Mouse (Mus musculus): ENCODE measurements around the gene Zfp638.
"Not testable (repeated sequence)": the region's sequence is repeated elsewhere in the genome, so short reads cannot be mapped to it uniquely, and the experiment has no call there.

Gene Zfp638

DNA sequence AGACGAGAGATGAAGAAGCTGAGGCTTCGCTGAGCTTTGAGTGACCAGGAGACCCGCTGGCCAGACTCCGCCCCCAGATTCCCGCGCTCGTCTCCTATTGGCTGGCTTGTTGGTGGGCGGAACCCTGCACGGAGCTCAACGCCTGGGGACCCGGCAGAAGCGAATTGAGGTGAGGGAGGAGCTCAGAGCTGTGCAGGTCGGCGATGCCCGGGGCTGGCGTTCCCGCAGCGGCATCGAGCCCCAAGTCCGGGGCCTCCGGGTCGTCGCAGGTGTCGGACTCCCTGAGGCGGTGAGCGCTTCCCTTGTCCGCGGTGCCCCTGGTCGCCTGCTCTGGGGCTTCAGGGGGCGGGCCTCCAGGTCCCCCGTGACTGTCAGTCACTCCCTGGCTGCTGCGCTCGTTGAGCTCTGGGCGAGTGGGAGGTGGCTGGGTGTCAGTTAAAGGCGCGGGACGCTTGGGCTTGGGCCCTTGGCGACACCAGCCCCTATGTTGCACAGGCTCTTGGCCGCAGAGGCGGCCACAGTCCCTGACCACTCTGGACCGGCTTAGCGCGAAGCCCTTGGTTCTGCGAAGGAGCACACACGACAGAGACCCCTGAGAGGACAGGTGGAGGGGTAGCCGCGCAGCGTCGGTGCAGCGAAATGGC lies at the start of gene Zfp638:
TSS of gene Zfp638 (plus strand) at position 156 of the 644 bp plus-strand sequence.
- peak; percentile 84 to 89 for DNase-seq (ENCODE audit: low read depth in 2 of 2, low spot score in 2 of 2)

DNA sequence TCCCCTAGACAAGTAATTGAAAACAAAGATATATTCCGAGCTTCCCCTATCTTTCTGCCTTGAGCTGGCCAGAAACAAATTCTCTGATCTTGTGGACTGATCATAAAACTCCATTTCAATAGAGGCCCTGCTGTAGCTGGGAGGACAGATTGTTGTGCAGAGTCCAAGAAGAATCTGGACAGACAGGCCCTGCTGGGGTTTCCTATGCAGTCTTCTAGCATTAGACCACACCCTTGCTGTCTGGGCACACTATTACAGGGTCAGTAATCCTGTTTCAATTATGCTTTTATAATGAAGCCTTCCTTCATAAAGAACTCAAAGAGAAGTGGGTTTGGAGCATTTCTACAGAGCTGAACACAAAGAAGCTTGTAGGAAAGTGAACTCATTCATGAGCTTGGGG lies 47.9 kb upstream of the Zfp638 start:
- no peak for DNase-seq (ENCODE audit: low read depth in 2 of 2, low spot score in 2 of 2)

DNA sequence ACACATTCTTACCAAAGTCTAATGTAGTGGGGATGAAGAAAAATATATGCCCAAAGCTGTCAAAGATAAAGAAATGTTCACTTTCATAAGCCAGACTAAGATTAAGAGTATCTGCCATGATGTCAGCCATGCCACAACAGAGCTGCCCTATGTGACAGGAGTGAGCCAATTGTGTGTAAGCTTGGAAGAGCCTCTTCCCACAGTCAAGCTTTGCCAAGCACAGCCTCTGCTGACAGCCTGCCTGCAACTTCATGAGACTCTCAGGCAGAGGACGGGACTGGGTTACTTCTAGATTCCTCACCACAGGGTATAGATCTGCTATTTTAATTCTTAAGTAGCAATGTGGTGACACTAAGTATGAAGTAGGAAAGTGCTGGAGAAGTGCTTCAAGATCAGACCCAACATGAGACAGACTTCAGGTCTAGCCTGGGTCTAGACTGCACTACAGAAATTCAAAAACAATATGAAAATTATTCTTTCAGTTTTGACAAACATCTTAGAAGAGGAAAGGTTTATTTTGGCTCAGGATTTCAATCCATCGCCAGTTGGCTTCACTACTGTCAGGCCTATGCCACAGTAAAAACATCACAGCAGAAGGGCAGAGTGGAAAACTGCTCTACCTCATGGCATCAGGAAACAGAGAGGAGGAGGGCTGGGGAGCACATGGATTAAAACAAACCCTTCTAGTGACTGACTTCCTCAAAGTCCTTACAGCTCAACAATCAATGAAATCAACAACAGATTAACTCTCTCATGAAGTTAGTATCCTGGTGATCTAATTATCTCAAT lies 46.0 kb upstream of the Zfp638 start:
- DNase-seq (ENCODE audit: low read depth in 2 of 2, low spot score in 2 of 2), result no peak

DNA sequence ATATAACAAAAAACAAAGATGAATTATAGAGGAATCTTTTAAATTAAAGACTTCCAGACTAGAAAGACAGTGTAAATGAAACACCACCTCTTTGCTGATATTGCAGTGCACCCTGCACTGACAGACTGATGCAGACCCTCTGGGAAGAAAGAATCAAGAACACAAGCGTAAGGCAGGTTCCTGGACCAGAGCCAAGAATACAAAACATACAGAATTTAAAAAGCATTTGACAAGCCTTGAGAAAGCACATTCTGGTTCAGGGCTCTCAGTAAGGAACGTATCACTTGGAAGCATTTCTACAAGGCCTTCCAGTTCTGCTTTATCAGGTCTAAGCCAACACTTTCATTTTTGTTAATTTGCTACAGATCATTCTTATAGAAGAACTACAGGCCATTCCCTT lies 45.1 kb upstream of the Zfp638 start:
- DNase-seq (ENCODE audit: low read depth in 2 of 2, low spot score in 2 of 2), result no peak

DNA sequence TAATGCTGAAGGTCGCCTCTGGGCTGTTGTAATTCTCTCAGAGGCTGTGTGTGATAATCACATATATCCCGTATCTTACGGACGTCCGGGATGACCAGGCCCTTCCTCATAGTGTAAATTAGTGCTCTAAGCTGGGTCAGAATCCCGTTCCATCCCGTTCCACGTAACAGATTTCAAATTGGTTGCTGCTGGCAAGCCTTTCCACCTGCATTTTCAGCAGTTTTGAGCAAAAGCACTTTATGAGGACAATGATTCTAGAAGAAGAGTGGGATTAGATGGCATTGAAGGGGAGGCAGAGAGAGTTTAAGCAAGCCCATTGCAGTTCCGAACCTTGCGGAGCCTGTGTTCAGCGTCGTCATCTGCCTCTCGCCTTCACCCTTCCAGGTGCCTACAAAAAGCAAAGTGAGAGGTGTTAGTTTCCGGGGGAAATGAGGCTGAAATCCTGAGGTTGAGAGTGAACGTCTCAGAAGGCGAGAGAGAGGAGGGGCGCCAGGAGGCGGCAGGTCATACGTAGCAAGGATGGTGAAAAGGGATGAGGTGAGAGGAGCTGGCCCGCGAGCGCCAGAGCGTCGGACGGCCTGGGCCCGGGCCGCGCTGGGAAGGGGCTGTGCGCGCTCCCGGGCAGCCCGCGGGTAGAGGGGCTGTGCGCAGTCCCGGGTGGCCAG lies 35.8 kb upstream of the Zfp638 start:
- DNase-seq (ENCODE audit: low read depth in 2 of 2, low spot score in 2 of 2), result peak; percentile 51 to 59

DNA sequence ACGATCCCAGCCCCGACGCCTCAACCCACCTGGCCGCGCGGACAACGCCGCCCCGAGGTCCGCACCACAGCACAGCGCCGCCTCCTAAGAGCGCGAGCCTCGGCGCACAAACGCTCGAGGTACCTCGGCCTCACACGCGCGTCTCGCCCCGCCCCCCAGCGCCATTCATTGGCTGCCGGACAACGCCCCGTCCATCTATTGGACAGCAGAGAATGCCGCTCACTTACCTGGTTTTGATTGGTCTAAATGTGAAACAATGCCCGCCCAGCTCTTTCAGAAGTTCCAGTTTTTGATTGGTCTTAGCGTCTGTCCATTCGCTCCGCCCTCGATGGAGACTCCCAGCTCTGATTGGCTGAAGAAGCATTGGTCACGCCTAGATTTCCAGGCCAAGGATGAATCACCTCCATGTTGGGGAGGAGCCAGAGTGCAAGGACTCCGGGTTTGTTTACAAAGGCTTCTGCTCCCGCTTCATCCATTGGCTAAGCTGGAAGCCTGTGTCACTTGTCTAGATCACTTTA lies 35.2 kb upstream of the Zfp638 start, which contains the start of gene Paip2b:
TSS of gene Paip2b (minus strand) at position 136 of the 518 bp plus-strand sequence.
- DNase-seq (ENCODE audit: low read depth in 2 of 2, low spot score in 2 of 2), result peak; percentile 94 to 95

DNA sequence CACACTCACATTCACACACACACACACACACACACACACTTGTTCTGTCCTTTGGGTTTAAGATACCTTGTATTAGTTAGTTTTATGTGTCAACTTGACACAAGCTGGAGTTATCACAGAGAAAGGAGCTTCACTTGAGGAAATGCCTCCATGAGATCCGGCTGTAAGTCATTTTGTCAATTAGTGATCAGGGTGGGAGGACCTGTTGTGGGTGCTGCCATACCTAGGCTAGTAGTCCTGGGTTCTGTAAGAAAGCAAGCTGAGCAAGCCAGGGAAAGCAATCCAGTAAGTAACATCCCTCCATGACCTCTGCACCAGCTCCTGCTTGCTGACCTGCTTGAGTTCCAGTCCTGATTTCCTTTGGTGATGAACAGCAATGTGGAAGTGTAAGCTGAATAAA lies 34.5 kb upstream of the Zfp638 start:
- not testable (repeated sequence) for DNase-seq (ENCODE audit: low read depth in 2 of 2, low spot score in 2 of 2)

DNA sequence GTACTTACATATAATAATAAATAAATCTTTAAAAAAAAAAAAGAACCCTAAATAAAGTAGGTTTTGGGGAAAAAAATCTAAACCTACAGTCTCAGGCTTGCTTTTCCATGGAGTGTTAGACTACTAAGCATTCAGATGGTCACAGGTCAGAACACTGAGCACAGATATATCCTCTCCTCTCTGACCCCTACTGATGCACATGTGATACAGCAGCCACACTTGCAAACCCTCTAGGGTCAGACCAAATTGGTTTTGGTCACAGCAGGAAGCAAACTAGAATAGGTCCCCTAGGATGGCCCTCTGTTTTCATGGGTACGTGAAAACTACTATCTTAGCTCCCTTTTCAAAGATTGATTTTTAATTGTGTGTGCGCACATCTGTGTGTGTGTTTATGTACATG lies 30.1 kb upstream of the Zfp638 start:
- no peak for DNase-seq (ENCODE audit: low read depth in 2 of 2, low spot score in 2 of 2)

DNA sequence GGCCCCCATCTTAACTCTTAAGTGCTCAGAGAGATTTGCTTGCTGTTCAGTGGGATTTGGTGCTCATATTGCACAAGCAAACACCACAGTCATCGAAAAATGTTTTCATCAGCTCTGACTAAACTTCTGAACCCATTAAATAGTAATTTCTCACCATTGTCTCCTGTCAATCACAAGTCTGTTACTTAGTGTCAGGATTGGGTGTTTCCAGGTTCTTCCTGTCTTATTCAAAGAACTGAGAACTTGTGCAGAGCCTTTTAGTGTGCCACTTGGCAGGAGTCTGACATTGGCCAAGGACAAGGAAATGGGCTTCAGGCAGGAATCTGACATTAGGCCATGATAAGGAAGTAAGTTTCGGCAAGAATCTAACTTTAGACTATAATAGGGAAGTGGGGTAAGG lies 28.9 kb upstream of the Zfp638 start:
- DNase-seq (ENCODE audit: low read depth in 2 of 2, low spot score in 2 of 2), result no peak

DNA sequence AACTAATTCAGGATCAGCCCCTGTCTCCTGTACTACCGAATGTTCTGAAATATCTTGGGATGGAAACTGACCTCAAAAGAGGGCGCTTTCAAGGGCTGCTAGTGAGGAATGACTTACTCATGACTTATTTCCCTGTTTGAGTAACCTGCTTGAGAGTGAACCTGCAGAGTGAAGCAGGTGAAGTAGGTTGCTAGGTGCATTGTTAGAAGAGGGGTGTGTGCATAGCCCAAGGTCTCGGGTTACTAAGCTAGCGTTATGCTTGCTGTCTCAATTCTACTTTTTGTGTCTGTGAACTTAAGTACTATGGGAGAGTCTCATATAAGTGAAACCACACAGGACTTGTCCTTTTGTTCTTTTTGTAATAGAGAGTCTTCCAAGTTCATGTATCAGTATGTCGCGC lies 26.8 kb upstream of the Zfp638 start:
- DNase-seq (ENCODE audit: low read depth in 2 of 2, low spot score in 2 of 2), result no peak

DNA sequence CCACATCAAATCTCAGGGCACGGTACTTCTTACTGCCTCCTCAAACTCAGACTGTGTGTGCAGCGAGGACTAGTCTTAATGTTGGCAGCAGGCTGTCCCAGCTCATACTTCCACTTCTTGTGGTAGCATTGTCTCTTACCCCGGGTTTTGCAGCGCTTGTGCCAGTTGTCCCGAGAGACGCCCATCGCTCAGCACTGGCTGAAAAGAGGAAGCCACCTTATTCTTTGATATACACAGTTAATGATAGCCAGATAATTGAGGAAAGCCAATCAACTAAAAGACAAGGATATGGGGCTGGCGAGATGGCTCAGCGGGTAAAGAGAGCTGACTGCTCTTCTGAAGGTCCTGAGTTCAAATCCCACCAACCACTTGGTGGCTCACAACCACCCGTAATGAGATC lies 22.0 kb upstream of the Zfp638 start:
- DNase-seq (ENCODE audit: low read depth in 2 of 2, low spot score in 2 of 2), result no peak

DNA sequence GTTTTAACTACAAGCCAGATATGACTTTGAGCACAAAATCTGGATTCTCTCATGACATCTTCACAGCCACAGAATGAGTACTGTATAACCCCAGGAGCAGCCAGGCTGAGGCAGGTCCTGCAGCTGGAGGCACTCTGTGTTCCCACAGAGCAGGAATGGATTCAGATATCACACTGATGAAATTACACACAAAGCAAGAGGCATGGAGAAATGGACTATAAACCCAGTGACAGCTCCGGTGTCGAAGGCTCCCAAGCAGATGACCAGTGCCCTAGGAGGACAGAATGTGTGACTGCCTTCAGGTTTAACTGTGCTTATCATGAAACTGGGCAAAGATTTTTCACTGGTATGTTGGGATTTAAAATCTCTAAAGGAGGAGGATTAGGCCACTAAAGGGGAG lies 20.8 kb upstream of the Zfp638 start:
- no peak for DNase-seq (ENCODE audit: low read depth in 2 of 2, low spot score in 2 of 2)

DNA sequence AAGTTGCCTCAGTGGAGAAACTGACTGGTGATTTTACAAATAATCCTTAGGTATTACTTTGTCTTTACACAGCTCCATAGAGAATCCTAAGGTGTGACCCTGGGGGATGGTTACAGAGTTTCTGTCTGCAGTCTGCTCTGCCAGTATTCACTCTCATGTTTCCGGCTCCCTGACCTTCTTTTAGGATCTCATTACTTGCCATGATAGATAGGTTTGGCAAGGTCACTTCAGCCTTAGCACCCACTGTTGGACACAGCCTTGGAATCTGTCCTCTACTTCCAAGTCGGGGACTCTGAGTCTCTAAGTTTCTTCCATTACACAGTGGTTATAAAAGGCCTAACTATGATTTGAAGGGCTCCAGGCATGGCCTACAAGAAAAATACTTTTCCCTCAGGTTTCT lies 17.5 kb upstream of the Zfp638 start:
- no peak for DNase-seq (ENCODE audit: low read depth in 2 of 2, low spot score in 2 of 2)

DNA sequence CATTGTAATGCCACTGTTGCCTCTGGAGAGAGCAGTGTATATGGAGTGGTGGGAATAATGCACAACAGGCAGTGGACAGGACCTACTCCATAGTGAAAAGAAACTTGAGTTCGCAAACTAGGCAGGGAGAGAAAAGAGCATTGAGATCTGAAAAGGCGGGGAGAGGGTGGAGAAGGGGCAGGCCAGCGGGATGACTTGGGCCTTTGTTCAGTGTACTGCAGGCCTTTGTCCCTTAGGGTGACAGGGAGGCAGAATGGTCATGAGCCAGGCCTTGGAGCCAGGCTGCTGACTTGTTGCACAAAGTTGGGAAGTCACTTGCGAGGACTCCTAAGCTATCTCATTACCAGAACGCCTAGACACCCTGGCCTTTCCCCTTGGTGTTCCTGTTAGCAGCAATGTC lies 9.4 kb upstream of the Zfp638 start:
- DNase-seq (ENCODE audit: low read depth in 2 of 2, low spot score in 2 of 2), result no peak

DNA sequence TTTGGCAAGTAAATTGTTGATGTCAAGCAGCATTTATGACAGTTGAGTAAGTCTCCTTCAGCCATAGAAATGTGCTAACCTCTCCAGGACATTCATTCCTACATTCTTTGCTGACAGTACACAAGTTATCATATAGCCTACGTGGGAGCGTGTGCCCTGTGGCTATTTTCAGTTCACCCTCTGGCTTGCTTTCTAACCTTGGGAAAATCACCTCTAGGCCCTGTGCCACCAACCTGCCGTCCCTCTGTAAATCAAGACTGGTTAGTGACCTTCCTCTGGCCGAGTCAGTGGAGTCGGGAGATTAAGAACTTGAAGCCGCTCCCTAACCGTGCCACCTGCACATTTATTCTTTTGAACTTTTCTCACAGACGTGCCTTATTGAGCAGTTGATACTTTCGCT lies 6.9 kb upstream of the Zfp638 start:
- DNase-seq (ENCODE audit: low read depth in 2 of 2, low spot score in 2 of 2), result no peak

DNA sequence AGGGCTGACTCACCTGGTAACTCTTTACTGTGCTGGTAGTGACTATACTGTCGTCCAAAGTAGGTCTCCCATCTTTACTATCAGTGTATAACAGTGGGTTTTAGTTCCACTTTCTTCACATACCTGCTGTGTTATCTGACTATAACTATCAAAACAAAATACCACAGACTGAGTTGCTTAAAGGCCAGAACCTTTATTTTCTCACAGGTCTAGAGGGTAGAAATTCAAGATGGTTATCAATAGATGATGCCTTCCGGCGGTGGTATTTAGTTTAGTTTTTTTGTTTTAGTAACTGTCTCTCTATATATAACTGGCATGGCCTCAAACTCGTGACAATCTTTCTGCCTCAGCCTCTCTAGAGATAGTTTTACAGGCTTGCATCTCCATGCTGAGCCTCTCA lies 3.4 kb upstream of the Zfp638 start:
- DNase-seq (ENCODE audit: low read depth in 2 of 2, low spot score in 2 of 2), result no peak

DNA sequence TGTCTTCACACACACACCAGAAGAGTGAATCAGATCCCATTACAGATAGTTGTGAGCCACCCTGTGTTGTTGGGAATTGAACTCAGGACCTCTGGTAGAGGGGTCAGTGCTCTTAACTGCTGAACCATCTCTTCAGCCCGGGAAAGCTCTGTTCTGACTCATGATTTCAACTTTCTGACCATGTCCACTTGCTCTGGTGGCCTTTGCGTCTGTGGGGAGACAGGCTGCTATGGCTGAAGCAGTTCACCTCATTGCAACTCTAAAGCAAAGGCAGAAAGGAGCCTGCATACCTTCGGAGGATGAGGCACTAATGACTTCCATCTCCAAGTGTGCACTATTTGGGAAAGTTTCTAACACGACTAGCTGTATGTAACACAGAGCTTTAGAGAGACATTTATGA lies 486 bp upstream of the Zfp638 start:
- DNase-seq (ENCODE audit: low read depth in 2 of 2, low spot score in 2 of 2), result no peak

DNA sequence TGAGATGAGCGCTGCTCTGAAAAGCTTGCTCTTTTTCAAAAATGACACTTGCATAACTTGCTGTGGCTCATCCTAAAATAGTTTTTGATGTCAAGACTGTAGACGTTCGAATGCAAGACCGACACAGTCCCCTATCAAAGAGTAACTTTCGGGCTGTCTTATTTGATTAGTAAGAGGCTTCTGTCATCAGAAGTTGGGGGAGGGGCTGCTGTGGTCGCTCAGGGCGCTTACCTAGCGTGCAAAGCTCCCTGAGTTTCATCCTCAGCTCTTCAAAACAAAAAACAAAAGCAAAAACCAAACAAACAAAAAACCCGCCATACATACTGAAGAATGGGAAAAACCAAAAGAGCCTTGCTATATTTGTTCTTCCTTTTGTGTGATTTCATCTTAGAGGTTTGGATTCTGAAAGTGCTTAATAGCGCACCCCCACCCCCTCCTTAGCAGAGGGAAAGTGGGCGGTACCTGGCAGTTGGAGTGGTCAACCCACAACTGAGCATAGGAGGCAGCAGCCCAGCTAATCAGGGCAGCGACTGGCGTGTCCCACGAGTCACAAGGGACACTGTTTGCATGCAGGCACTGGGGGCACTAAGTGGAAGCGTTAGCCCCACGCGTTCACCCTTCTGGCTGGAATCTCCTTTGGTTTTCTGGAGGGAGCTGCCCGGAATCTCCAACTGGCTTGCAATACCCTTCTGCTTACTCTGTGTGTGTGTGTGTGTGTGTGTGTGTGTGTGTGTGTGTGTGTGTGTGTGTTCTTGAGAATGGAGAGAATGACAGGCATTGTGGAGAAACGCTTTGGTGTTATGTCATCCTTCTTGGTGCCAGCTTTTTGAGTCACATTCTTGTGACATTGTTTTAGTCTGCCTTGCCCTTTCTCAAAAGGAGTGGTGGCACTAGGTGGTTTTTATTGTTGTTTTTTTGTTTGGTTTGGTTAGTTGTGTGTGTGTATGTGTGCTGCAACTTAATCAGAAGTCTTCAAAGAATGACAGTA lies 983 bp downstream of the Zfp638 start:
- DNase-seq (ENCODE audit: low read depth in 2 of 2, low spot score in 2 of 2), result peak; percentile 1 to 14

DNA sequence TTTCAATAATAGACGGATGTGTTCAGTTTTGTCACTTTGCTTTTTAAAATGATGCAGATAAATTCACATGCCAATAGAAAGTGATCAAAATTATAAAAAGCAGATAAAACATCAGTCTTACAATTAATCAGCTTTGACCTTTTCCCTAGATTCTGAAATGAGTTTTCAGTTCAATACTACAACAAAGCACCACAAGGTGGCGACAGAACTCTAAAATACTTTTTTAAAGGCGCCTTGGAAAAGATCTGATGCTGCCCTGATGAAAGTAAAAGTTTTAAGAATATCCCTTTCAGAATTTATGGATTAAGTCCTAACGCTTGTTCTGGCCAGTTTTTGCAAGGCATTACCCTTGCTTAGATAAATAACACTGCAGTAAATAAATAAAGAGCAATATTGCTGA lies 12.9 kb downstream of the Zfp638 start:
- DNase-seq (ENCODE audit: low read depth in 2 of 2, low spot score in 2 of 2), result peak; percentile 36 to 52

DNA sequence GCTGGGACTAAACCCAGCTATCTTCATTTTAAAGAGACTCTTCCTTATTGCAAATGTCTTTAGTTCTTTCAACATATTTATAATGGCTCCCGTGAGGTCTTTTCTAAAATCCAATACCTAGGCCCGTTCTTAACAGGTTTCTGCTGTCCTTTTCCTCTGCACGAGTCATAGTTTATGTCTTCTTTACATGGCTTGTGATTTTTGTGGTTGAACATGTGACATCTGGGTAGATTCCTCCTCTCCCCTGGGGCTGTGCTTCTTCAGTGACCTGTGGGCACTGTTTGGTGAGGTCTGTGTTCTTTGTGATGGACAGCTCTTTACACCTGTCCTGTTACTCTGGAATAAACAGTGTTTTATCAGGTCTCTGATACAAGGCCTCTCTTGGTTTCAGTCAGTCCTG lies 19.9 kb downstream of the Zfp638 start:
- no peak for DNase-seq (ENCODE audit: low read depth in 2 of 2, low spot score in 2 of 2)

DNA sequence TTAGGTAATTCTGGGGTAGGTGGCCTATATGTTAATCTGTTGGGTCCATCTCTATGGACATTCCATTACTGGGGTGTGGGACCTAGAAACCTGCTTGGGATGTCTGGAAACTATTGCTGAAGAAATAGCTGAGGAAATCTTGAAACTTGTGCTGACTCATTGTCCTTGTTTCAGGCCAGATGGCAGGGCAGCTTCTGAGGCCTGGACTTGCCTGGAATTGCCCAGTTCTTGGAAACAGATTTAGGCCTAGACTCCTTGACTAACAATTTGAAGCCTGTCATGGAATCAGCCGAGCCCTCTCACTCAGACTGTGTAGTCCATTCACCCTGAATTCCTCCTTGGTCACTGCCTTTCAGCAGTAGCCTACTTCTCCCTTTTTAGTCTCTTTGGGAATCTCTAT lies 21.9 kb downstream of the Zfp638 start:
- no peak for DNase-seq (ENCODE audit: low read depth in 2 of 2, low spot score in 2 of 2)

All from CD8-positive naive resting alpha-beta T cell, adult 2 months (primary cell).